ENCODE assay signal across 8 mouse cellular contexts in the genomic region with DNA sequence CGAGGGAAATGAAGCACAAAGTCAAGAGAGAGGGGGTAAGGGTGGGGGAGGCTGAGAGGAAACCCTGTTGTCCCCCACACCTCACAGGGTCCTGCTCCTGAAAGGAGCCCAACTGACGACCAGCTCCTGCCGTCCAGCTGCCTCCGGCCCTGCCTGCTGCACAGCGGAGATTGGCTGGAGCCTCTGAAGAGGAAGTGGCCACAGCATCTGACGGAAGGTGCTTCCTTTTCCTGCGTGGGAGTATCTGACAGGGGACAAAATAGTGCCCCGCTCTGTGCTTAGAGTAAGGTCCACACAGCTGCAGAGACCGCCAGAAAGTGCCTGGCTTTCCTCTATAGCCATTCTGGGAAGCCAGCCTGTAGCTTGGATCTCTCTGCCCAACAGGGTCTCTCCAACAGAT. TPM values are rescaled to one million over a fixed set of nuclear protein-coding genes. Genes with fewer than 3 reads are reported as not detected.
A peak's percentile ranks its signal among the peaks of the same experiment; 100 is the strongest.
DNase-seq lines count a peak whose midpoint lies in the region; ATAC-seq and TF ChIP-seq lines count a peak whose summit lies in the region.

No protein-coding gene starts in this region.

- H3K4me3 ChIP-seq in heart, postnatal 0 days (ENCODE audit: low read depth, low read length), result peak overlapping the region; percentile 35
- H3K4me3 ChIP-seq in olfactory bulb, adult 2 months (ENCODE audit: insufficient read depth, low read depth, low read length), result peak overlapping the region; percentile 9; the same call in 1 of the 2 replicates

- peak; percentile 45 to 55 for DNase-seq in right cerebral cortex, postnatal 10 days (ENCODE audit: low spot score in 2 of 2)
- no peak for DNase-seq in right cerebral cortex, postnatal 36 days (ENCODE audit: low spot score in 2 of 2)
- peak; percentile 40 for DNase-seq in heart, postnatal 0 days (ENCODE audit: low spot score)
- peak; percentile 26 for DNase-seq in liver
- DNase-seq in right cerebral cortex, adult 2 months (ENCODE audit: low spot score in 2 of 2), result no peak
- no peak for DNase-seq in frontal cortex, postnatal 25 days (ENCODE audit: low spot score in 2 of 2)
- no peak for DNase-seq in cerebellum, adult 11-12 months

- no peaks in the 10 kb centered on the region for H3K36me3 ChIP-seq in heart, postnatal 0 days (replicated peaks; ENCODE audit: control insufficient read depth, insufficient read depth, low read length)

- no peaks in the 10 kb centered on the region for H3K9me3 ChIP-seq in heart, postnatal 0 days (replicated peaks; ENCODE audit: control insufficient read depth, low read length)

- H3K4me2 ChIP-seq in heart, postnatal 0 days (ENCODE audit: low read depth, low read length), result peak overlapping the region; percentile 41

- ATAC-seq in heart, postnatal 0 days (ENCODE audit: insufficient read depth, low read depth), result peak; percentile 83

- no peak for TF ChIP-seq POLR2A in olfactory bulb, adult 2 months (IDR thresholded peaks at IDR 0.05; ENCODE audit: insufficient read depth, low read depth, low read length)

- TF ChIP-seq EP300 in heart, postnatal 0 days (IDR thresholded peaks at IDR 0.05; ENCODE audit: low read depth), result peak; percentile 80

- peak overlapping the region; percentile 62 for H3K27ac ChIP-seq in heart, postnatal 0 days (ENCODE audit: low read depth)
- H3K27ac ChIP-seq in olfactory bulb, adult 2 months (ENCODE audit: insufficient read depth, low read depth, low read length), result no peak overlapping the region

- peaks cover 16% of the 10 kb centered on the region; the same call in 1 of the 2 replicates for H3K27me3 ChIP-seq in heart, postnatal 0 days (ENCODE audit: control insufficient read depth, insufficient read depth, low read length)

- TF ChIP-seq CTCF in heart, postnatal 0 days (IDR thresholded peaks at IDR 0.05; ENCODE audit: low read depth), result no peak
- no peak for TF ChIP-seq CTCF in olfactory bulb, adult 2 months (IDR thresholded peaks at IDR 0.05; ENCODE audit: insufficient read depth, low read depth, low read length)

- 48% methylated on average over 9 of the region's 9 CpGs for WGBS in heart, postnatal 0 days
- 77% methylated on average over 9 of the region's 9 CpGs for WGBS in olfactory bulb, adult 2 months

- H3K9ac ChIP-seq in heart, postnatal 0 days (replicated peaks; ENCODE audit: low read depth, low read length), result no peak overlapping the region

- no peaks in the 10 kb centered on the region for H3K4me1 ChIP-seq in heart, postnatal 0 days (ENCODE audit: control insufficient read depth, insufficient read depth)
- no peaks in the 10 kb centered on the region for H3K4me1 ChIP-seq in olfactory bulb, adult 2 months (ENCODE audit: control insufficient read depth, insufficient read depth, low read length)

RNA-seq across cellular contexts. Expression of gene Arhgap25, which starts 36.9 kb away (rescaled TPM):
- 1.6 and 3.2 TPM in 2 replicates for total RNA-seq in heart, postnatal 0 days (2014; rRNA removed; ENCODE audit: low replicate concordance)
- polyA plus RNA-seq in heart, postnatal 0 days (2015; fragmentation: Nextera tagmentation; extraction: Ambion mirVana), result 3.2 TPM in 2 replicates
- polyA plus RNA-seq in olfactory bulb, adult 2 months (2012; ENCODE audit: insufficient read depth, insufficient read length, low replicate concordance, missing spikeins), result not detected in 2 replicates

Comparison
In these comparisons a context has a peak if more than half of its experiments do, and no peak if none do; other contexts are left out.
1. DNase-seq: peak in right cerebral cortex, postnatal 10 days (2 of 2), heart, postnatal 0 days (single experiment) and liver (single experiment); none in right cerebral cortex, postnatal 36 days (0 of 2), right cerebral cortex, adult 2 months (0 of 2), frontal cortex, postnatal 25 days (0 of 2) and cerebellum, adult 11-12 months (single experiment).